Mouse (Mus musculus) heart, embryonic 12.5 days (tissue): ENCODE measurements around the gene Acta1. TPM values are rescaled to one million over a fixed set of nuclear protein-coding genes. Genes with fewer than 3 reads are reported as not detected.

ENCODE experiments used
- ATAC-seq: fragments of 200-750 bp; cut with Nextera tagmentation; 2 replicates; pipeline ENCODE4 v1.8.0; 2017; ENCODE audit warnings: moderate TSS enrichment, moderate library complexity; ENCODE audit not compliant: insufficient number of reproducible peaks, low FRiP score
- H3K27ac ChIP-seq: fragments of 300-500 bp; sonication (generic); 2 replicates; pipeline ENCODE4 v1.5.1; 2016; ENCODE audit warnings: mild to moderate bottlenecking, moderate library complexity; ENCODE audit not compliant: poor library complexity, severe bottlenecking
- H3K27me3 ChIP-seq: fragments of 300-500 bp; sonication (generic); replicated peaks from 2 replicates; pipeline ENCODE4 v1.6.1; 2016; ENCODE audit warnings: mild to moderate bottlenecking, moderate library complexity
- H3K36me3 ChIP-seq: fragments of 300-500 bp; sonication (generic); 2 replicates; pipeline ENCODE4 v1.6.1; 2016; ENCODE audit warnings: mild to moderate bottlenecking, moderate library complexity
- H3K4me1 ChIP-seq: fragments of 300-500 bp; sonication (generic); replicated peaks from 2 replicates; pipeline ENCODE4 v1.6.1; 2016; ENCODE audit warnings: mild to moderate bottlenecking
- H3K4me2 ChIP-seq: fragments of 300-500 bp; sonication (generic); 2 replicates; pipeline ENCODE4 v1.6.1; 2016; ENCODE audit warnings: mild to moderate bottlenecking, moderate library complexity
- H3K4me3 ChIP-seq: fragments of 300-500 bp; sonication (generic); 2 replicates; pipeline ENCODE4 v1.5.1; 2016; ENCODE audit warnings: mild to moderate bottlenecking
- H3K9ac ChIP-seq: fragments of 300-500 bp; sonication (generic); 2 replicates; pipeline ENCODE4 v1.6.1; 2016; ENCODE audit warnings: mild to moderate bottlenecking, moderate library complexity
- H3K9me3 ChIP-seq: fragments of 300-500 bp; sonication (generic); replicated peaks from 2 replicates; pipeline ENCODE4 v1.6.1; 2016; ENCODE audit warnings: mild to moderate bottlenecking, moderate library complexity
- WGBS: fragments of 180-500 bp; shearing (Covaris S2); methylation state at CpG from one replicate; pipeline ENCODE4 v1.1.7; 2016; 5-methylcytosine and 5-hydroxymethylcytosine counted together
- polyA plus RNA-seq: library from polyadenylated mRNA; unstranded; fragments of >200 nt; fragmentation: Nextera tagmentation; extraction: Ambion mirVana; gene quantifications from 2 replicates; pipeline ENCODE4 v1.2.1, GENCODE M21; 2016

Gene Acta1
- polyA plus RNA-seq, 1 experiment from 2014 or later: 481 TPM

DNA sequence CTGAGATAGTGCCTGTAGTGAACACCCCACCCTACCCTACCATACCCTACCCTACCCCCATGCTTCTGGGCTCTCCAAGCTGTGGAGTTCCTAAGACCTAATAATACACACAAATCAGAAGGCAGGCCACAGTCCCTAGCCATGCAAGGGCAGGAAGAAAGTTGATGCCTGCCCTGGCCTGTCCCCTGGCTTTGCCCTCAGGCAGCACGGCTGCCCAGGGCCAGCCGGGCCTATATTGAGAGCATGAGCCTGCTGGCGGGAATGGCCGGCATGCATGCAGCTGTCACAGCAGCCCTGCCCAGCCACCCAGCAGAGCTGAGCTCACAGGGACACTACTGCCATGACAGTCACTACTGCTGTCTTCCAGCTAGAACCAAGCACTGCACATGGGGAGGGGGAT is 11.5 kb downstream of the Acta1 start:
- 57% methylated on average over 4 of the region's 4 CpGs for WGBS
- ATAC-seq: no peak
- H3K9me3 ChIP-seq: no peaks in the 10 kb centered on the region
- H3K4me2 ChIP-seq: no peak overlapping the region
- H3K4me1 ChIP-seq: peaks cover 31% of the 10 kb centered on the region
- no peaks in the 10 kb centered on the region for H3K36me3 ChIP-seq
- no peak overlapping the region for H3K27ac ChIP-seq
- H3K27me3 ChIP-seq: peaks cover 19% of the 10 kb centered on the region
- H3K9ac ChIP-seq: 0 out of 2 replicates have a peak overlapping the region, but pooled peaks have one; percentile 34
- H3K4me3 ChIP-seq: no peak overlapping the region

- WGBS: 42% methylated on average over 2 of the region's 2 CpGs
- Histone ChIP-seq H3K4me1 (peaks cover 31% of the 10 kb centered on the region), H3K27me3 (peaks cover 19% of the 10 kb centered on the region), H3K27ac (no peak overlapping the region), H3K4me3 (no peak overlapping the region), H3K4me2 (no peak overlapping the region), H3K36me3 (no peaks in the 10 kb centered on the region), H3K9me3 (no peaks in the 10 kb centered on the region), H3K9ac (no peak overlapping the region)
- ATAC-seq: no peak
Observed at GRCm38 (mm10) chr8:123882412-123882811, 12.1 kb downstream of the Acta1 start.

DNA sequence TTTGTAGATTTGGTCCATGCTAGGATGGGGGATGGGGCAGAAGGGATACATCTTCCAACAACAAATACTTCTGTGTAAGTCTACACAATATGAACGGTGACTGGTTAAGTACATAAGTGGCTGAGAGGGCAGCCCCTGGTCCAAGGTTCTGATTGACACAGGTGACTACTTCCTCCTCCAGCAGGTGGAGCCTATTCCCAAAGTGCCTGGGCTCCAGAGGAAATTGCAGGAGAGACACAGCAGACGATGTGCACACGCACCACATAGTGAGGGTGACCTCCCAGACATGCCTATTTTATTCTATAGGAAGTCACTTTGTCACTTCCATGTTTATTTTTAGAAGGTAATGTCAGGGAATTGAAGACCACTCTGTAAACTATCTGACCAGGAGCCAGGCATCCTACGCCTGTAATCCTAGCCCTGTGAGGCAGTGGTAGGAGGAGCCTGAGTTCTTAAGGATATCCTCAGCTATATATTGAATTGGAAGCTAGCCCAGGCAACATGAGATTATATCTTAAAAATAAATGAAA is 13.7 kb downstream of the Acta1 start:
- Histone ChIP-seq H3K9me3 (no peaks in the 10 kb centered on the region), H3K4me3 (no peak overlapping the region), H3K4me2 (no peak overlapping the region), H3K27ac (no peak overlapping the region), H3K27me3 (peaks cover 12% of the 10 kb centered on the region), H3K4me1 (peaks cover 35% of the 10 kb centered on the region), H3K36me3 (no peaks in the 10 kb centered on the region), H3K9ac (no peak overlapping the region)
- ATAC-seq: no peak
- 35% methylated on average over 4 of the region's 4 CpGs for WGBS

- H3K27ac ChIP-seq: no peak overlapping the region
- no peak overlapping the region for H3K4me3 ChIP-seq
- no peak overlapping the region for H3K9ac ChIP-seq
- no peaks in the 10 kb centered on the region for H3K36me3 ChIP-seq
- WGBS: 67% methylated on average over 10 of the region's 10 CpGs
- H3K4me2 ChIP-seq: no peak overlapping the region
- peaks cover 35% of the 10 kb centered on the region for H3K4me1 ChIP-seq
- H3K9me3 ChIP-seq: no peaks in the 10 kb centered on the region
- peaks cover 7% of the 10 kb centered on the region for H3K27me3 ChIP-seq
- ATAC-seq: no peak
Observed at GRCm38 (mm10) chr8:123880271-123880670, 14.3 kb downstream of the Acta1 start.

DNA sequence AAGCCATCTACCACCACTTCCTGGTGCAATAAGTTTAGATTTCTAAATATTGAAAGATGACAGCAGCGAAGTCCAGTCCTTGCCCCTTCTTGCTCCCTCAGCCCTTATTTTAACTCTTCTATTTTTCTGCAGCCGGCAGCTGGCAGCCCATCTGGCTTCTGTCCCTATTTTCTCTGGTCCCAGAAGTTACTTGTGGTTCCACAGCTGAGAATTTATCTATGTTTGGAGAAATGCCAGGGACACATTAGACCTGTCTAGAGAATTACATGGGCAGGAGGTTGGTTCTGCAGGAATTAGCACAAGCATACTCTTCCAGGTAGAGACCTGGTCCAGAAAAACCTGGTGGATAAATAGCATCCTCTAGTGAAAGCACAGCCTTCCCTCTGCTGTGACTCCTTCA is 16.7 kb downstream of the Acta1 start:
- H3K36me3 ChIP-seq: no peaks in the 10 kb centered on the region
- H3K4me1 ChIP-seq: peaks cover 24% of the 10 kb centered on the region
- H3K9ac ChIP-seq: no peak overlapping the region
- H3K27me3 ChIP-seq: no peaks in the 10 kb centered on the region
- no peak overlapping the region for H3K4me3 ChIP-seq
- H3K4me2 ChIP-seq: no peak overlapping the region
- no peaks in the 10 kb centered on the region for H3K9me3 ChIP-seq
- no peak for ATAC-seq
- H3K27ac ChIP-seq: no peak overlapping the region
- WGBS: 56% methylated on average over 2 of the region's 2 CpGs

DNA sequence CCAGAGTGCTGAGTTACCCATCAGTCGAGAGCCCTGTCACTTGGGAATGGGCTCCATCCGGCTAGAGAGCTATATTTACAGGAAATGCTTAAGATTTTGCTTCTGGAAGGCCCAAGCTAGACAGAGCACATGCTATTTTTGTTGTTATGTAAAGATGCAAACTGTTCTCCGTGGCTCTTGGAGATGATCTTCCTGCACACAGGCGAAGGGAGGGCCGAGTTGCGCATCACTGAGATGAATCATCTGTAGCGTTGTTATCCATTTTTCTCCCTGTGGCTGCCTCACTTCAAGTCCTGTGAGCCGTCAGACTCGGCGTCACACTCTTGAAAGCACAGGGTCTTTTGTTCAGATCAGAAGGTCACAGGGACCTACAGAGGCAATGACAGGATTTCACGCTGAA is 20.2 kb downstream of the Acta1 start:
- no peak for ATAC-seq
- Histone ChIP-seq H3K36me3 (no peaks in the 10 kb centered on the region), H3K9ac (no peak overlapping the region), H3K4me2 (no peak overlapping the region), H3K27me3 (no peaks in the 10 kb centered on the region), H3K27ac (no peak overlapping the region), H3K9me3 (no peaks in the 10 kb centered on the region), H3K4me1 (peaks cover 25% of the 10 kb centered on the region), H3K4me3 (no peak overlapping the region)
- 66% methylated on average over 11 of the region's 11 CpGs for WGBS

DNA sequence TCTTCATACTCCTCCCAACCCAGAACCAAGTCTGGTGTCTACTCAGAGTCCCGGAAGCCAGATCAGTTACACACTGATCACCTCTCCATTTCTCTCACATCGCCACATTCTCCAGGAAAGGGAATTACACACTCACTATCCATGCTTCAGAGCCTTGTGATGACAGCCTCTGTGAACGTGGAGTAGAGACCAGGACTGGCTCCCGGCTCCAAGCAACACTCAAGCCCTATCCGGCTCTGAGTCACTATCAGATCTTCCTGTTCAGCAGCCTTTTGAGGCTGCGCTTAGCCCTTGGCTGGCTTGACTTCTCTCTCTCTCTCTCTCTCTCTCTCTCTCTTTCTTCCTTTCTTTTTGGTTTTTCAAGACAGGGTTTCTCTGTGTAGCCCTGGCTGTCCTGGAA is 21.2 kb downstream of the Acta1 start:
- H3K9me3 ChIP-seq: no peaks in the 10 kb centered on the region
- H3K27ac ChIP-seq: peak overlapping the region; percentile 12; the same call in 1 of the 2 replicates
- no peaks in the 10 kb centered on the region for H3K27me3 ChIP-seq
- no peaks in the 10 kb centered on the region for H3K36me3 ChIP-seq
- H3K4me1 ChIP-seq: peaks cover 23% of the 10 kb centered on the region
- ATAC-seq: no peak; the same call in 1 of the 2 replicates
- WGBS: 20% methylated on average over 6 of the region's 6 CpGs
- H3K9ac ChIP-seq: no peak overlapping the region
- H3K4me2 ChIP-seq: no peak overlapping the region
- H3K4me3 ChIP-seq: no peak overlapping the region

GRCm38 (mm10) chr8:123872048-123872447 is 22.5 kb downstream of the Acta1 start:
- no peaks in the 10 kb centered on the region for H3K9me3 ChIP-seq
- H3K4me1 ChIP-seq: peaks cover 21% of the 10 kb centered on the region
- H3K36me3 ChIP-seq: no peaks in the 10 kb centered on the region
- no peaks in the 10 kb centered on the region for H3K27me3 ChIP-seq
- no peak overlapping the region for H3K4me3 ChIP-seq
- no peak overlapping the region for H3K4me2 ChIP-seq
- peak; percentile 9; the same call in 1 of the 2 replicates for ATAC-seq
- no peak overlapping the region for H3K9ac ChIP-seq
- 36% methylated on average over 9 of the region's 9 CpGs for WGBS
- 0 out of 2 replicates have a peak overlapping the region, but pooled peaks have one; percentile 23 for H3K27ac ChIP-seq

GRCm38 (mm10) chr8:123866971-123867370 is 27.6 kb downstream of the Acta1 start:
- Histone ChIP-seq H3K27me3 (peaks cover 20% of the 10 kb centered on the region), H3K27ac (no peak overlapping the region), H3K36me3 (no peaks in the 10 kb centered on the region), H3K9ac (no peak overlapping the region), H3K9me3 (no peaks in the 10 kb centered on the region), H3K4me3 (no peak overlapping the region), H3K4me1 (peaks cover 8% of the 10 kb centered on the region), H3K4me2 (no peak overlapping the region)
- 25% methylated on average over 5 of the region's 5 CpGs for WGBS
- ATAC-seq: no peak

DNA sequence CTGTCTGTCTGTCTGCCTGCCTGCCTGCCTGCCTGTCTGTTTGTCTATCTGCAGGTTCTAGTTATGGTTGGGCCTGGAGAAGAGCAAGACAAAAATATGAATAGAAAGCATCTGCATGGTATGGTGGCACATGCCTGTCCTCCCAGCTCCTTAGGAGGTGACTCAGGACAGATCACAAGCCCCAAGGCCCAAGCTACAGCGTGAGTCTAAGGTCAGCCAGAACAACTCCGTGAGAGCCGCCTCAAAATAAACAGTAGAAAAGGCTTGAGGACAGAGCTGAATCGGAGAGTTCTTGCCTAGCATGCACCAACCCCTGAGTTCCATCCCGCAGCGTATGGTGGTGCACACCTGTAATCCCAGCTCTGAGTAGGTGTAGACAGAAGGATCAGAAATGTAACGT is 28.8 kb downstream of the Acta1 start:
- Histone ChIP-seq H3K27ac (no peak overlapping the region), H3K9ac (no peak overlapping the region), H3K27me3 (peaks cover 26% of the 10 kb centered on the region), H3K36me3 (no peaks in the 10 kb centered on the region), H3K4me2 (no peak overlapping the region), H3K9me3 (no peaks in the 10 kb centered on the region), H3K4me1 (peaks cover 6% of the 10 kb centered on the region), H3K4me3 (no peak overlapping the region)
- 75% methylated on average over 7 of the region's 7 CpGs for WGBS
- no peak for ATAC-seq

- no peaks in the 10 kb centered on the region for H3K36me3 ChIP-seq
- H3K9ac ChIP-seq: no peak overlapping the region
- no peaks in the 10 kb centered on the region for H3K9me3 ChIP-seq
- peak overlapping the region; percentile 91; the same call in 1 of the 2 replicates for H3K4me2 ChIP-seq
- ATAC-seq: no peak
- peaks cover 12% of the 10 kb centered on the region for H3K4me1 ChIP-seq
- H3K27me3 ChIP-seq: peaks cover 25% of the 10 kb centered on the region
- WGBS: 68% methylated on average over 4 of the region's 4 CpGs
- no peak overlapping the region for H3K27ac ChIP-seq
- H3K4me3 ChIP-seq: peak overlapping the region; percentile 81
Observed at GRCm38 (mm10) chr8:123860386-123860785, 34.2 kb downstream of the Acta1 start.
